Mouse (Mus musculus) hindbrain, postnatal 0 days (tissue): ENCODE measurements around the gene Tollip. TPM values are rescaled to one million over a fixed set of nuclear protein-coding genes. Genes with fewer than 3 reads are reported as not detected.

Experiments used
- ATAC-seq: fragments of 200-750 bp; cut with Nextera tagmentation; 2 replicates; pipeline ENCODE4 v1.8.0; 2017; ENCODE audit warnings: mild to moderate bottlenecking, moderate TSS enrichment, moderate library complexity
- DNase-seq: peaks from one replicate; pipeline ENCODE4 v3.0.0-alpha.2; 2015; ENCODE audit warnings: low spot score
- H3K27ac ChIP-seq: fragments of 300-500 bp; sonication (generic); 2 replicates; pipeline ENCODE4 v1.5.1; 2014; ENCODE audit warnings: mild to moderate bottlenecking
- H3K27me3 ChIP-seq: fragments of 300-500 bp; sonication (generic); 2 replicates; pipeline ENCODE4 v1.6.1; 2014; ENCODE audit warnings: low read length, mixed read lengths; ENCODE audit not compliant: insufficient read depth
- H3K36me3 ChIP-seq: fragments of 300-500 bp; sonication (generic); 2 replicates; pipeline ENCODE4 v1.6.1; 2014; ENCODE audit warnings: low read length, mixed read lengths; ENCODE audit not compliant: insufficient read depth
- H3K4me1 ChIP-seq: fragments of 300-500 bp; sonication (generic); 2 replicates; pipeline ENCODE4 v1.6.1; 2014; ENCODE audit warnings: antibody characterized with exemption, low read length, mixed read lengths; ENCODE audit not compliant: insufficient read depth
- H3K4me2 ChIP-seq: fragments of 300-500 bp; sonication (generic); 2 replicates; pipeline ENCODE4 v1.6.1; 2014; ENCODE audit warnings: low read depth, mild to moderate bottlenecking, low read length, moderate library complexity, mixed read lengths
- H3K4me3 ChIP-seq: fragments of 300-500 bp; sonication (generic); 2 replicates; pipeline ENCODE4 v1.5.1; 2014; ENCODE audit warnings: low read length
- H3K9ac ChIP-seq: fragments of 300-500 bp; sonication (generic); replicated peaks from 2 replicates; pipeline ENCODE4 v1.6.1; 2014; ENCODE audit warnings: mild to moderate bottlenecking, low read length, moderate library complexity, mixed read lengths
- H3K9me3 ChIP-seq: fragments of 300-500 bp; sonication (generic); 2 replicates; pipeline ENCODE4 v1.6.1; 2016; ENCODE audit warnings: low read length, mixed read lengths
- CTCF ChIP-seq: IDR thresholded peaks from 2 replicates; pipeline ENCODE4 v1.5.1; 2016; ENCODE audit warnings: antibody characterized with exemption, control low read depth, low read depth
- WGBS: fragments of 180-500 bp; shearing (Covaris S2); extraction: QIAGEN DNeasy Blood & Tissue Kit; methylation state at CpG from one replicate; pipeline ENCODE4 v1.1.7; 2014; 5-methylcytosine and 5-hydroxymethylcytosine counted together
- polyA plus RNA-seq: library from polyadenylated mRNA; unstranded; fragments of >200 nt; fragmentation: Nextera tagmentation; extraction: Ambion mirVana; gene quantifications from 2 replicates; pipeline ENCODE4 v1.2.1, GENCODE M21; 2015
- total RNA-seq: library from RNA; depleted of rRNA; stranded (reverse); fragments of >200 nt; gene quantifications from 2 replicates; pipeline ENCODE4 v1.2.3, GENCODE M21; 2014

The Tollip gene
- total and polyA plus RNA-seq, 2 experiments from 2014 or later, result 72.6 to 121 TPM

GRCm38 (mm10) chr7:141957524-141958051, 39.3 kb upstream of the Tollip start:
- Histone ChIP-seq H3K9ac (no peak overlapping the region), H3K4me3 (no peak overlapping the region), H3K4me1 (peaks cover 71% of the 10 kb centered on the region), H3K4me2 (no peak overlapping the region), H3K9me3 (no peaks in the 10 kb centered on the region), H3K27me3 (no peaks in the 10 kb centered on the region), H3K27ac (peak overlapping the region; percentile 29; the same call in 1 of the 2 replicates), H3K36me3 (no peaks in the 10 kb centered on the region)
- ATAC-seq (no peak), DNase-seq (peak; percentile 59)
- WGBS, result 53% methylated on average over 4 of the region's 4 CpGs
- TF ChIP-seq CTCF, result no peak

GRCm38 (mm10) chr7:141956174-141956566, 37.9 kb upstream of the Tollip start:
- Histone ChIP-seq H3K4me1 (peaks cover 66% of the 10 kb centered on the region), H3K4me3 (no peak overlapping the region), H3K36me3 (no peaks in the 10 kb centered on the region), H3K9ac (no peak overlapping the region), H3K9me3 (no peaks in the 10 kb centered on the region), H3K4me2 (no peak overlapping the region), H3K27me3 (no peaks in the 10 kb centered on the region), H3K27ac (no peak overlapping the region)
- 59% methylated on average over 8 of the region's 8 CpGs for WGBS
- DNase-seq (no peak), ATAC-seq (no peak)
- no peak for TF ChIP-seq CTCF

- no peaks in the 10 kb centered on the region for H3K36me3 ChIP-seq
- 59% methylated on average over 5 of the region's 5 CpGs for WGBS
- peaks cover 66% of the 10 kb centered on the region for H3K4me1 ChIP-seq
- H3K9me3 ChIP-seq, result no peaks in the 10 kb centered on the region
- H3K9ac ChIP-seq, result no peak overlapping the region
- peak; percentile 22; the same call in 1 of the 2 replicates for ATAC-seq
- H3K27me3 ChIP-seq, result no peaks in the 10 kb centered on the region
- H3K27ac ChIP-seq, result peak overlapping the region; percentile 3; the same call in 1 of the 2 replicates
- TF ChIP-seq CTCF, result no peak
- no peak overlapping the region for H3K4me2 ChIP-seq
- H3K4me3 ChIP-seq, result no peak overlapping the region
- peak; percentile 33 for DNase-seq
Observed at GRCm38 (mm10) chr7:141955565-141956173, 37.4 kb upstream of the Tollip start.

- ATAC-seq, result no peak
- H3K27ac ChIP-seq, result no peak overlapping the region; the same call in 1 of the 2 replicates
- H3K9ac ChIP-seq, result no peak overlapping the region
- WGBS, result 61% methylated on average over 6 of the region's 6 CpGs
- no peaks in the 10 kb centered on the region for H3K9me3 ChIP-seq
- no peaks in the 10 kb centered on the region for H3K27me3 ChIP-seq
- TF ChIP-seq CTCF, result no peak
- no peak for DNase-seq
- 0 out of 2 replicates have a peak overlapping the region, but pooled peaks have one; percentile 1 for H3K4me2 ChIP-seq
- peaks cover 60% of the 10 kb centered on the region for H3K4me1 ChIP-seq
- no peak overlapping the region for H3K4me3 ChIP-seq
- no peaks in the 10 kb centered on the region for H3K36me3 ChIP-seq
Observed at GRCm38 (mm10) chr7:141953616-141954015, 35.3 kb upstream of the Tollip start.

GRCm38 (mm10) chr7:141952920-141953319, 34.6 kb upstream of the Tollip start:
- DNase-seq, result no peak
- Histone ChIP-seq H3K36me3 (no peaks in the 10 kb centered on the region), H3K4me1 (peaks cover 62% of the 10 kb centered on the region), H3K4me3 (no peak overlapping the region), H3K27me3 (no peaks in the 10 kb centered on the region), H3K9me3 (no peaks in the 10 kb centered on the region), H3K27ac (no peak overlapping the region), H3K9ac (no peak overlapping the region), H3K4me2 (no peak overlapping the region)
- 65% methylated on average over 4 of the region's 4 CpGs for WGBS
- ATAC-seq, result no peak
- no peak for TF ChIP-seq CTCF

- Histone ChIP-seq H3K36me3 (no peaks in the 10 kb centered on the region), H3K27me3 (no peaks in the 10 kb centered on the region), H3K4me2 (peak overlapping the region; percentile 69), H3K27ac (peak overlapping the region; percentile 99), H3K4me3 (peak overlapping the region; percentile 95), H3K9ac (peak overlapping the region; percentile 99), H3K9me3 (no peaks in the 10 kb centered on the region), H3K4me1 (peaks cover 54% of the 10 kb centered on the region)
- DNase-seq (no peak), ATAC-seq (no peak)
- 66% methylated on average over 4 of the region's 4 CpGs for WGBS
- TF ChIP-seq CTCF, result no peak
Observed at GRCm38 (mm10) chr7:141951821-141952220, 33.5 kb upstream of the Tollip start.
